Mouse (Mus musculus) yolk sac, embryonic 10.5 days (tissue): ENCODE data around the gene Ccdc9b.
A peak's percentile ranks its signal among the peaks of the same experiment; 100 is the strongest.

ENCODE experiments used
- DNase-seq: peaks from one replicate; pipeline ENCODE4 v3.0.0-alpha.2; 2017; ENCODE audit warnings: low spot score

Gene Ccdc9b

DNA sequence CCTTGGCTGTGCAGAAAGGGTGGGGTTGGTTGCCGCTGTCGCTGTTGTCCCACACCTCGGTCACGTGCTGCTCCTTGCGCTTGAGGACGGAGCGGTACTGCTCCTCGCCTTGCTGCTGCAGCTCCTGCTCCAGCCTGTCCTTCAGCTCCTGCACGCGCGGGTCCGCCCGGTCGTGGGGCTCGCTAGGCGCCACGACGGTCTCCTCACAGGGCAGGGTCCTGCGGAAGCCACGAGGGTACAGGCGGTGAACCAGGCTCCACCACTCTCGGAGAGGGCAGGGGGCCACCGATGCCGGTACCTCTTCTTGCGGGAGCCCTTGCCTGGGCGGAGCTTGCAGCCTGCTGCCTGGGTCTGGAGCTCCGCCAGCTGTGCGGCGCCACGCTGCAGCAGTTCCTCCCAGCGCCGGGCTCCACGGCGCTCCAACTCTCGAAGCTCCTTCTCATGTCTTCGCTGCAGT is 51.4 kb downstream of the Ccdc9b start:
- DNase-seq = peak; percentile 65

DNA sequence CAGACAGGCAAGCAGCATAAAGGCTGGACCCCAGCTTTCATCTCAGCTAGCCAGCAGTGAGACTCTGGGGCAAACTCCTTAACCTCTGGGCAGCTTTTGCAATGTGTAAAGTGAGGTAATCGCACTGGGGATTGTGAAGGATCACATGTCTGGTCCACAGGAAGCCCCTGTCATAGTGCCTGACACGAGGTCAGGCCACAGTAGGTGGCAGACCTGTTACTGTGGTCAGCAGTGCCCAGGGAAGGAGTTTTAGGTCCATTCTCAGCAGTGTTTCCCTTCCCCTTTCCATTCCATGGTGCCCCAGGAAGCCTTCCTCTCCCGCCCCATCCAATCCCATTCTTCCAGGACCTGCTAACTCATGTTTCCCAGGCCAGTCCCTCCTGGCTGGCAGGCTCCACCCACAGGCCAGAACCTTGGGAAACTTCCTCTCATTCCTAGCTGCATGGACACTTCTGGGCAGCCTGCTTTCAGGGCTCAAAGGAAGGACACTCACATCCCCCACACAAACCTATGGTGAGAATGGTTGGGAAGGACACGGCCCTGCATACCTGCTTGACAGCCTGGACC is 52.7 kb downstream of the Ccdc9b start:
- DNase-seq = no peak

DNA sequence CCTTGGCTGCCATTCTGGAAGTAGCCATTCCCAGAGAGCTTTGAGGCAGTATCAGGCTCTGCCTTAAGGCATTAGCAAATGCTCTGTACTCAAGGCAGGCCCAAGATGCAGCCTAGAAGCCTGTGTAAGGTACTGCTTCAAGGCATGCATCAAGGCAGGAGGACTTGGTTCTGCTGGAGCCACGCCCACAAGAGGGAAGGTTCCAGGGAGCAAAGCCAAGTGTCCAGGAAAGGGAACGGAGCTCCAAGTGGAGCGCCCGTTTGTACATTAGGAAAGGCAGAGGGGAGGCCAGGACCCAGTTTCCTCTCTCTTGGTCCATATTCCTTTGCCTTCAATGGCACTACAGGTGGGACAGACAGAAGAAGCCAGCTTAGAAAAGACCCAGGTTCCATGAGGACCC is 54.0 kb downstream of the Ccdc9b start:
- DNase-seq = no peak

DNA sequence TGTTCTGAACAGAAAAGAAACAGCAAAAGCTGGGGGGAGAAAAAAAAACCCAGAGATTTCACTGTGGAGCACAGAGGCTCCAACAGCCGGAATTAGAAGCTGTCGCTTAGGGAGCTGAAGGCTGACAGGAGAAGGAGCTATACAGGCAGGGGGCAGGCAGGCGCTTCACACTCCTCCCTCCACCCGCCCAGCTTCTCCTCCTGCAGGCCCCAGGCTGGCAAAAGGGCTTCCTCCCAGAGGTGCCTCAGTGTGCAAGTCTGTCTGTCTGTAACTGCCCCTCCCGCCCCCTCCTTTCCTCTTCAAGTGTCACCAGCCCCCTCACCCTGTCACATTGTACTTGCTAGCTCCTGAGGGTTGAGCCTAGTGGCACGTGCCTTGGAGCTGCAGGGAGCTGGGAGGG is 56.0 kb downstream of the Ccdc9b start:
- DNase-seq = no peak
